Mouse (Mus musculus) kidney, adult 18-20 months (tissue): ENCODE data around the gene Btbd16.

Experiments used
- DNase-seq: peaks from one replicate; pipeline ENCODE4 v3.0.0; 2021

Btbd16 gene

GRCm38 (mm10) chr7:130819624-130820023, 45.8 kb downstream of the Btbd16 start:
- no peak for DNase-seq

GRCm38 (mm10) chr7:130823992-130824391, 50.1 kb downstream of the Btbd16 start:
- DNase-seq: no peak

GRCm38 (mm10) chr7:130826343-130826742, 52.5 kb downstream of the Btbd16 start:
- DNase-seq: no peak

GRCm38 (mm10) chr7:130827431-130827830, 53.6 kb downstream of the Btbd16 start:
- peak; percentile 66 for DNase-seq

GRCm38 (mm10) chr7:130827844-130828403, 54.1 kb downstream of the Btbd16 start:
- no peak for DNase-seq

- DNase-seq: no peak
Measured at GRCm38 (mm10) chr7:130828475-130828874, 54.6 kb downstream of the Btbd16 start.

- DNase-seq: peak; percentile 73
Measured at GRCm38 (mm10) chr7:130831586-130831985, 57.7 kb downstream of the Btbd16 start.

GRCm38 (mm10) chr7:130834299-130834698, 60.4 kb downstream of the Btbd16 start:
- DNase-seq: no peak

- DNase-seq: peak; percentile 62
Measured at GRCm38 (mm10) chr7:130834958-130835861, 61.3 kb downstream of the Btbd16 start.

- DNase-seq: peak; percentile 50
Measured at GRCm38 (mm10) chr7:130836066-130836465, 62.2 kb downstream of the Btbd16 start.

- peak; percentile 86 for DNase-seq
Measured at GRCm38 (mm10) chr7:130837941-130838657, 64.2 kb downstream of the Btbd16 start.

GRCm38 (mm10) chr7:130838658-130839025, 64.8 kb downstream of the Btbd16 start:
- no peak for DNase-seq

- no peak for DNase-seq
Measured at GRCm38 (mm10) chr7:130839380-130840100, 65.7 kb downstream of the Btbd16 start.

- no peak for DNase-seq
Measured at GRCm38 (mm10) chr7:130847164-130847718, 73.4 kb downstream of the Btbd16 start.

- no peak for DNase-seq
Measured at GRCm38 (mm10) chr7:130854684-130855292, 80.9 kb downstream of the Btbd16 start.

- DNase-seq: peak; percentile 28
Measured at GRCm38 (mm10) chr7:130855681-130856080, 81.8 kb downstream of the Btbd16 start.

- DNase-seq: no peak
Measured at GRCm38 (mm10) chr7:130857973-130858372, 84.1 kb downstream of the Btbd16 start.

GRCm38 (mm10) chr7:130859926-130860325, 86.1 kb downstream of the Btbd16 start:
- DNase-seq: no peak

GRCm38 (mm10) chr7:130860721-130861142, 86.9 kb downstream of the Btbd16 start:
- no peak for DNase-seq

GRCm38 (mm10) chr7:130862501-130862900, 88.6 kb downstream of the Btbd16 start:
- peak; percentile 35 for DNase-seq

GRCm38 (mm10) chr7:130864711-130865110, 90.8 kb downstream of the Btbd16 start:
- no peak for DNase-seq
